Comparison of ENCODE assay signal across 15 mouse cellular contexts in genomic region chr11:86540476-86540845, GRCm38 (mm10).
"Had no signal": no experiment of that assay in that cellular context is flagged by ENCODE, and none has a peak within 500 bp of the region (broad histone marks: within the 10 kb centered on the region; RNA-seq: fewer than 3 reads in every experiment).

No protein-coding gene starts in this region.

- H3K27me3 ChIP-seq: neural tube, embryonic 13.5 days; neural tube, embryonic 15.5 days; stomach, embryonic 15.5 days had no signal

- H3K4me3 ChIP-seq: neural tube, embryonic 13.5 days; neural tube, embryonic 15.5 days; stomach, embryonic 15.5 days had no signal

- H3K9ac ChIP-seq: neural tube, embryonic 13.5 days; neural tube, embryonic 15.5 days; stomach, embryonic 15.5 days had no signal

- H3K4me2 ChIP-seq: neural tube, embryonic 13.5 days; neural tube, embryonic 15.5 days; stomach, embryonic 15.5 days had no signal

- H3K36me3 ChIP-seq: neural tube, embryonic 13.5 days; neural tube, embryonic 15.5 days; stomach, embryonic 15.5 days had no signal

- H3K27ac ChIP-seq: neural tube, embryonic 13.5 days; neural tube, embryonic 15.5 days; stomach, embryonic 15.5 days; stomach, postnatal 0 days had no signal

- H3K9me3 ChIP-seq: neural tube, embryonic 13.5 days; neural tube, embryonic 15.5 days; stomach, embryonic 15.5 days had no signal

- DNase-seq: retina, postnatal 1 day; right cerebral cortex, postnatal 14 days; right cerebral cortex, postnatal 25 days; right cerebral cortex, postnatal 4 days; spleen, adult 18-20 months; thymus, adult 18-20 months; thymus, adult 2 months; thymus, postnatal 14 days; thymus, postnatal 25 days; thymus, postnatal 36 days; thymus, postnatal 4 days had no signal
